Mouse (Mus musculus) fat pad, adult 2 months (tissue): Measurements from ENCODE around the gene Olfr1212.

Experiments used
- DNase-seq: peaks from one replicate; pipeline ENCODE4 v3.0.0-alpha.2; 2011; ENCODE audit warnings: low read depth, low spot score; ENCODE audit errors: extremely low read depth

The Olfr1212 gene

GRCm38 (mm10) chr2:88953669-88954068 lies at the start of gene Olfr1212:
Gene Olfr1212 (plus strand): TSS chr2:88953969.
- no peak for DNase-seq

GRCm38 (mm10) chr2:88915057-88915456 lies 38.7 kb upstream of the Olfr1212 start, which contains the start of gene Olfr1209:
Gene Olfr1209 (minus strand): TSS chr2:88915157.
- DNase-seq: no peak

- no peak for DNase-seq
Measured at GRCm38 (mm10) chr2:88938011-88938410, 15.8 kb upstream of the Olfr1212 start, which contains the start of gene Olfr1211. Gene Olfr1211 (minus strand): TSS chr2:88938111.

- DNase-seq: no peak
Measured at GRCm38 (mm10) chr2:88980181-88980580, 26.4 kb downstream of the Olfr1212 start, which contains the start of gene Gm13762. Gene Gm13762 (minus strand): TSS chr2:88980281.

GRCm38 (mm10) chr2:88992553-88992952 lies 38.8 kb downstream of the Olfr1212 start, which contains the start of gene Olfr1214:
Gene Olfr1214 (minus strand): TSS chr2:88992653.
- no peak for DNase-seq

GRCm38 (mm10) chr2:89006873-89007272 lies 53.1 kb downstream of the Olfr1212 start, which contains the start of gene Olfr1215:
Gene Olfr1215 (minus strand): TSS chr2:89006973.
- DNase-seq: no peak
